Mouse (Mus musculus): ENCODE results near the gene Rai1.
A peak's percentile ranks its signal among the peaks of the same experiment; 100 is the strongest.

Rai1 gene

DNA sequence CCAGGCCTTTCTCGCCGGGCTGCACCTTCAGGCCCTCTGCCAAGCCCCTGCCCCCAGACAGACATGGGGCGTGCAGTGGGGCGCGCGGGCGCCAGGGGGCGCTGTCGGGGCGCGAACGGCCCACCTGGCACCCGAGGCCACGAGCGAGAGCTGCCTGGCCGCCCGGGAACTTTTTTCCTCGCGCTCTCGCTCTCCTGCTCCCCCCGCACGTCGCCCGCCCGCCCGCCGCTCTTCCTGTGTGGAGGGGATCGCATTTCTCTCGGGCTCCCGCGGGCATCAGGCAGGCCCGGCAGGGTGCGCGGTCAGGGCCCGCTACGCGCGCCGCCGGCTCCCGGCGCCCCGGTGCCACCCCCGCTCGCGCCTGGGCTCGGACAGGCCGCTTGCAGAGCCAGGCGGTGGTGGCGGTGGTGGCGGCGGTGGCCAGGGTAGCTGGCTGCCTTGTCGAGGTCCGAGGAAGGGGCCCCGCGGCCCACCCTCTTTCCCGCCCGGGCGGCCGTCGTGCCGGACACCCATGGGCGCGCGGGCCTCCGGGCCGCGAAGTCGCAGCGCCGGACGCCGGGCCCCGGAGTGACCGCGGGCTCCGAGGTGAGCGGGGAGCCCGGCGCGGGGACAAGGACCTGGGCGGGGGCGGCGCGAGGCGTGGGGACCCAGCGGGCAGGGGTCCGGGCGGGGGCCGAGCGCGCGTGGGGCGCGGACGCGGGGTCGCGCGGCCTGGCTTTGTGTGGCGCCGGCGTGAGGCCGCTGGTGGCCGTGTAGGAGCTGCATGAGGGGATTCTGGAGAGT lies at the start of gene Rai1:
Gene Rai1 (plus strand): TSS at position 204 of the 783 bp plus-strand sequence.
- DNase-seq (ENCODE audit: low spot score in 2 of 2): peak; percentile 83 to 90

DNA sequence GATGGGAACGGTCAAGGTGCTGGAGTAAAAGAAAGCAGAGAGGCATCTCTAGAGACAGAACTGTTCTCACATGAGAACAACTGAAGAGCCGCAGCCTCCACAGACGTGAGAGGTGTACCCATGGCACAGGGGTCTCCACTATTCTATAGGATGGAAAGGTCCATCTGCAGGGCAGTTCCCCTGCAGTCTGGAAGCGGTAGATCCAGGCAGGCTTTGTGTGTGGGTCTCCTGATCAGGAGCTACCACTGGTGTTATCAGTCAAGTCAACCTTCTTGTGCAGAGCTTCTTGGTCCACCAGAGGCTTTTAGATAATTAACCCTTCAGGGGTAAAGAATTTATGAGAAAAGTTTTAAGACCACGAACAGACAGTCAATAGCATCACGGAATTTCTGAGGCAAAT lies 48.3 kb upstream of the Rai1 start:
- DNase-seq (ENCODE audit: low spot score in 2 of 2): no peak

DNA sequence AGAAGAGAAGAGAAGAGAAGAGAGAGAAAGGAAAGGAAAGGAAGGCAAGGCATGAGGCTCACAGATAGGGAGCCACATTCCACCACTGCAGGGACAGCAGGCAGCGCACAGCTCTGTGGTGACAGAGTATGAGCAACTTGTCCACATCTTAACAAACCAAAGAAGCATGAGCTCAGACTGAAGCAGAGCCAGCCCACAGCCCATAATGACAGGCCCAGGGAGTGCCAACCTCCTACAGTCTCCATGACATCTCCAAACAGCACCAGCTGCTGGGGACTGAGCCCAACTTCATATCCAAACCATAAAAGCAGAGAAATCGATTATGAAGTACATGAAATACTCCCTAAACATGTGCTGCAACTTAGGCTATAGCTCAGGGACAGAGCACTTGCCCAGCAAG lies 46.8 kb upstream of the Rai1 start:
- no peak for DNase-seq (ENCODE audit: low spot score in 2 of 2)

DNA sequence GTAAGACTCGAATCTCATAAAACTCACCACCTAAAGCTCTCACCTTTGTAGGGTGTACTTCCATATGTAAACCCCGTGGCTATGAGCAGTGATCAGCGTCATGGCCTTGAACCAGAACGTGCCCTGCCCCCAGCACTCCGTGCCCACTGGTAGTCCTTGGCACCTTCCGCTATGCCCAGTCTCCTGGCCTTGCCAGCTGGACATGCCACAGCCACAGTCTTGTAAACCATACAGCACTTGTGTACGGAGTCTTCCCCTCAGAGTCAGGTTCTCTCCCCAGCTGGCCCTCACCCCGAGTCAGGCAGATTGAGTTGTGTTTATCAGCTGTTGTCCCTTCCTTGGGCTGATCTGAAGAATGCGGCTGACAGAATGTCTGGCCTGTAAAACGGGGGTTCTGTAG lies 46.4 kb upstream of the Rai1 start:
- DNase-seq (ENCODE audit: low spot score in 2 of 2): no peak

DNA sequence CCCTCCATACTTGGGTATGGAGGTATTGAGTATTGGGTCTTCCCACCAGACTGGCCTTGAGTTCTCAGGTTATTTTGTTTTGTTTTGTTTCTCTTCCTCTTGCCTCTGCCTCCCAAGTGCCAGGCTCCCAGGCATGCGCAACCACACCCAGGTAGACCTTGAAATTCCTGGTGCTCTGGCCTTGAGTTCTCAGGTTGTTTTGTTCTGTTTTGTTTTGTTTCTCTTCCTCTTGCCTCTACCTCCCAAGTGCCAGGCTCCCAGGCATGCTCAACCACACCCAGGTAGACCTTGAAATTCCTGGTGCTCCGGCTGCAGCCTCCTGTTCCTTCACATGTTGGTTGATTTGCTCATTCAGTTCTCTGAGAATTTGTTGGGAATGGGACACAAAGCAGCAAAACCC lies 44.8 kb upstream of the Rai1 start:
- no peak for DNase-seq (ENCODE audit: low spot score in 2 of 2)

DNA sequence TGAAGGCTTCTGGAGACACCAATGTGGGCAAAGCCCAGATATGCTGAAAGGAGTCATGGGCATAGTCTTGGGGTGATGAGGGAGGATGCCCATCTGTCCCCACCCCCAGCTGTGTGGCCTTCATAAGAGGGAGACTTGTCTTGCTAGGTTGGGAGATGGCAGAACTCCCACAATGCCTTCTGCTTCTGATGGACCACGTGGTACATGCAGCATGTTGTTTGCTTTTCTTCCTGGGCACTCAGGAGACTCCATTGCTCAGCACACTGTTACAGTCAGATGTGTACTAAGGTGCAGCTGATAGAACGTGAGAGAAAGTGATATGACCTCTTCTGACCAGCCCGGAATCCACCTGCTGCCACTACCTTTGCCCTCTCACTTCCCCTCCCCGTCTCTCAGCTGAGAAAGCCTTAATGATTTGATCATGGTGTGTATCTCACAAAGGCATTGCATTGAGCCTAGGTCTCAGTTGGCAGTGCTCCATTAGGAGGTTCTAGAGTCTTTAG lies 43.3 kb upstream of the Rai1 start:
- no peak for DNase-seq (ENCODE audit: low spot score in 2 of 2)

GRCm38 (mm10) chr11:60065267-60065666 lies 39.5 kb upstream of the Rai1 start:
- DNase-seq (ENCODE audit: low spot score in 2 of 2): no peak

- no peak for DNase-seq (ENCODE audit: low spot score in 2 of 2)
Measured at GRCm38 (mm10) chr11:60067646-60068045, 37.2 kb upstream of the Rai1 start.

- no peak for DNase-seq (ENCODE audit: low spot score in 2 of 2)
Measured at GRCm38 (mm10) chr11:60068631-60069030, 36.2 kb upstream of the Rai1 start.

DNA sequence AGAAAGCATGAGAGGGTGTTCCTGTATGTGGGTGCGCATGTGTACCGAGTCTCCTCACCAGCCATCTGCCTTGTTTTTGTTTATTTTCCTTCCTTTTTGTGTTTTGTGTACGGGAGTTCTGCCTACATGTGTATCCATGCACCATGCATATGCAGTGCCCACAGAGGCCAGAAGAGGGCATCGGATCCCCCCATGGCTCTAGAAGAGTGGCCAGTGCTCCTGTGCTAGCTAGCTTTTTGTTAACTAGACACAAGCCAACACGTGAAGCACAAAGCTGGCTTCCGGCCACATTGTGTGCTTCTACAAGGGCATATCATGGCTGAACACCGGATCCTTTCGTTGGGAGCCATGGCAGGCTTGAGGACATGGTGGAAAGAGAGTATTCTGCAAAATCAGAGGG lies 34.2 kb upstream of the Rai1 start:
- peak; percentile 14 to 28 for DNase-seq (ENCODE audit: low spot score in 2 of 2)

GRCm38 (mm10) chr11:60071221-60071620 lies 33.6 kb upstream of the Rai1 start:
- no peak for DNase-seq (ENCODE audit: low spot score in 2 of 2)

DNA sequence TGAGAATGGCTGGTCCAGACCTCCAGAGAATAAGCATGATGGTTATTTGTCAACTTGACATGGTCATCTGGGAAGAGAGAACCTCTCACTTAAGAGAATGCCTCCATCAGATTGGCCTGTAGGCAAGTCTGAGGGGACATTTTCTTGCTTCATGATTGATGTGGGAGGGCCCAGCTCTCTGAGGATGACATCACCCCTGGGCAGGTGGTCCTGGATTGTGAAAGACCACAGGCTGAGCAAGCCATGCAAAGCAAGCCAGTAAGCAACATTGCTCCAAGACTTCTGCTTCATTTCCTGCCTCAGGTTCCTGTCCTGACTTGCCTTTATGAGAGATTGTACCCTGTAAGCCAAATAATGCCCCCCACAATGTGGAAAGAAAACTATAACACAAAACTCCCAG lies 31.7 kb upstream of the Rai1 start:
- DNase-seq (ENCODE audit: low spot score in 2 of 2): no peak

GRCm38 (mm10) chr11:60073936-60074502 lies 30.8 kb upstream of the Rai1 start:
- no peak for DNase-seq (ENCODE audit: low spot score in 2 of 2)

GRCm38 (mm10) chr11:60076183-60076582 lies 28.6 kb upstream of the Rai1 start:
- DNase-seq (ENCODE audit: low spot score in 2 of 2): no peak

GRCm38 (mm10) chr11:60076790-60077189 lies 28.0 kb upstream of the Rai1 start:
- peak; percentile 54 to 70 for DNase-seq (ENCODE audit: low spot score in 2 of 2)

DNA sequence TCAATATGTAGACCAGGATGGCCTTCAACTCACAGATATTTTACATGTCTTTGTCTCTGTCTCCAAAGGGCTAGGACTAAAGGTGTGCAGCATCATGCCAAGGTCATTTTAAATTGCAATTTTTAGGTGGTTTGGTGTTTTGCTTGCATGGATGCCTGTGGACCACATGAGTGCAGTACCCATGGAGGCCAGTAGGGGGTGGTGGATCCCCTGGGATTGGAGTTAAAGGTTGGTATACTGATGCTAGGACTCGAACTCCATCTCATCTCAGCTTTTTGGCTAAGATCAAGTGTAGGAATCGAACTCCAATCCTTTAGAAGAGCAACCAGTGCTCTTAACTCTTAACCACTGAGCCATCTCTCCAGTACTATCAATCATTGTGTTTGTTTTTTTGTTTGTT lies 20.2 kb upstream of the Rai1 start:
- DNase-seq (ENCODE audit: low spot score in 2 of 2): peak; percentile 55 to 72

DNA sequence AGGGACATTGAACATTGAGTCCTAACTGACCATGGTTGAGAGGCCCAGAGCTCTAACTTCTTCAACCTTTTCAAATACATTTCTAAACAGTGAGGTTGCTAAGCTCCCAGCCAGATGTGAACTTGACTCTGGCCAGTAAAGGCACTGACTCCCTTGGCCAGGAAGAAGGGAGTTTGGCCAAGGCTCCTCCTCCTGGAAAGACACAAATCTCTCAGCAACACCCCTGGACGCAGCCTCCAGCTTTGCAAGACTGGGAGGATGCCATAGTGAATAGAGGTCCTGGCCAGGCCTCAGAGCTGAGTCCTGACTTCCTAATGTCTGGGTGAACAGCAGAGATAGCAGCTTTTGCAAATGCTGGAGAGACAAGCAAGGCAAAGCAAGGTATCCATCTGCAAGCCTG lies 18.1 kb upstream of the Rai1 start:
- DNase-seq (ENCODE audit: low spot score in 2 of 2): no peak

GRCm38 (mm10) chr11:60088947-60089346 lies 15.9 kb upstream of the Rai1 start:
- DNase-seq (ENCODE audit: low spot score in 2 of 2): peak in 1 of 2 experiments; percentile 23

DNA sequence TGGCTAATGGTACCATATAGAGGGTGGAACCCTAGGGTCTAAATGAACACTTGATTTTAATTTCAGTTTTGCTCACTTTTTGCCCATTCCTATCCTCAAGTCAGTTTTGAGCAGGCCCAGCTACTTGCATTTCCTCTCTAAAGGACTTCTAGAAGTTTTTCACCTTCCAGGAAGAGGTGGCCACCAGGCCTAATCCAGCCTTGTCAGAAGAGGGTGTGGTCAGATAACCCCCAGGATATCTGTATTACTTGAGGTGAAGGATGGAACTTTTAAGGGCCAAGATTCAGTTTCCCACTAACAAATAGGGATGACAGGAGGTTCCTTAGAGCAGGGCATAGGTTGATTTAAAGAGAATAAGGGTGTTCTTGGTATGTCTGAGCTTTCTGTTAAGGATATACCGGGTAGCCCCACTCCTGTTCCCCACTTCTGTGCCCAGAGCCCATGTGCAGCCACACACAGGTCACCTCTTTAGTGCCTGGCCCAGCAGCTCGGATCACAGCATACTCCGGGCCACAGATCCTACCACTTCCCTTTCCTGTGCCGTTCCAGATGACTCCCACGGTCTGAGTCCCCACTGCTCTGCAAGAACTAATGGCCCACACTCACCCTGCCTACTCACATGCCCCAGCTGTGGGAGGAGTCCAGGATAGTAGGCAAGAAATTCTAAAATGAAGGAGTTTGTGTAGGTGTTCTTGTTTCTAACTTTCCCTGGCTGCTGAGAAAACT lies 14.0 kb upstream of the Rai1 start:
- no peak for DNase-seq (ENCODE audit: low spot score in 2 of 2)

DNA sequence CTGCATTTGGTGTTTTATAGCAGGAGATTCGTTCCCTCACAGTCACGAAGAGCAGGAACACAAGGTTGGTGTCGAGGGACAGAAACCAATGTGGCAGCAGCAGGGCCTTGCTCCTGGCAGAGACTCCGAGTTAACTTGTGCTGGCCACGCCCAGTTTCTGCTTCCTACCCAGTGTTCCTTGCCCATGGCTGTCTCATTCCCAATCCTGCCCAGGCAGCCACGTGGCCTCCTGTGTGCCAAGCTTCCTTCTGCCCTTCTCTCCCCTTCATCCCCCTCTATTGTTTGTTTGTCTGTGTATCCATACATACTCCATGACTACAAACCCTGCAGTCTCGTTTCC lies 13.4 kb upstream of the Rai1 start:
- DNase-seq (ENCODE audit: low spot score in 2 of 2): no peak

DNA sequence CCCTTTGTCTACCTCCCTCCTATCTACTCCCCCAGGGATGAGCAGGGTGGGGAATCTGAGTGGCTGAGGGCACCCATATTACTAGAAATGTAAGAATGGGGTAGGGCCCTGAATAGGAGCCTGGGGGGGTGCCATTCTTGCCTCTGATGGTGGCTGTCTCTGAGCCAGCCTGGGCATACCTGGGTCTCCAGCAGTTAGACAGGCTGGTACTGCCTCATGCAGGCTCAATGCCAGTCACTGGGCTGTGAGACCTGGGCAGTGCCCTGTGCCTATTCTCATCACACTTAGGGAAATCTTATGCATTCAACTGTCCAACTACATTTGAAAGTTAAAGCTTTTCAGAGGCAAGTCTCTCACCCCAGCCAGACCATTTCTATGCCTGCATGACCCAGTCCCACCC lies 11.6 kb upstream of the Rai1 start:
- DNase-seq (ENCODE audit: low spot score in 2 of 2): no peak

DNA sequence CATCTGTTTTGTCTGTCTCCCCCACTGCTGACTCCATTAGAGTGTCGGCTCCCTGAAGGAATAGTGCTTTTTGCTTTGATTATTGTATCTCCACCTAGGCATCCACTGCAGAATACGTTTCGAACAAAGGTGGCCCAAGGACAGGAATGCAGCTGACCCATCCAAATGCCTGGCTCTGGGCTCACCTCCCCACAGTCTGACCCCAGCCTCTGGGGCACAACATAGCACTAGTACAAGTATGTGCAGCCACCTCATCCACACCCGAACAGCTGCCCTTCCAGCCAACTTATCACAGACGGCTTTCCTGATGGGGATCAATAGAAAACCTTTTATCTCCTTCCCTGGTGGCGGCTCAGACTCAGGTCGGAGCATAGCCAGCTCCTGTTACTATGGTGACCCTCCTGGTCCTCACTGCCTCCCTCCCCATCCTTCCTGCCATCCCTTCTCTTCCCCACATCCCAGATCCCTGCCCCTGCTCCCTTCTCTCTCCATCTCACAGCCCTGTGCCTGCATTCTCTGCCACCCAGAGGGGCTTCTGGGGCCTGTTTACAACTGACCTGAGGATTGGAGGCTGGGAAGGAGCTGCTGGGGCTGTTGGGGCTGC lies 10.7 kb upstream of the Rai1 start:
- no peak for DNase-seq (ENCODE audit: low spot score in 2 of 2)
